Mouse (Mus musculus) CD4-positive, CD25-positive, alpha-beta regulatory T cell, adult 4 months (primary cell): Measurements from ENCODE around the gene Stk4. TPM values are rescaled to one million over a fixed set of nuclear protein-coding genes. Genes with fewer than 3 reads are reported as not detected.
"Not testable (repeated sequence)": the region's sequence is repeated elsewhere in the genome, so short reads cannot be mapped to it uniquely, and the experiment has no call there.

ENCODE experiments used
- ATAC-seq: one replicate; pipeline ENCODE4 v1.8.0; 2017
- polyA plus RNA-seq, 2 experiments: library from polyadenylated mRNA; unstranded; fragments of 100-300 nt; shearing (Covaris generic); gene quantifications; one replicate each; pipeline ENCODE4 v1.2.1; 2017

The Stk4 gene
- polyA plus RNA-seq = 100 to 1,000 TPM; 158 to 175 TPM

GRCm38 (mm10) chr2:164070142-164070764 lies at the start of gene Stk4:
TSS of gene Stk4 (plus strand) at chr2:164070322.
- ATAC-seq = peak; percentile 16

GRCm38 (mm10) chr2:164022104-164022503 lies 48.0 kb upstream of the Stk4 start:
- no peak for ATAC-seq

GRCm38 (mm10) chr2:164025150-164025549 lies 45.0 kb upstream of the Stk4 start, which contains the start of gene Pabpc1l:
TSS of gene Pabpc1l (plus strand) at chr2:164025450.
- no peak for ATAC-seq

GRCm38 (mm10) chr2:164031147-164031546 lies 39.0 kb upstream of the Stk4 start:
- no peak for ATAC-seq

GRCm38 (mm10) chr2:164032973-164033372 lies 37.1 kb upstream of the Stk4 start:
- ATAC-seq = no peak

- ATAC-seq = no peak
These were observed 33.6 kb upstream of the Stk4 start for GRCm38 (mm10) chr2:164036520-164037019.

GRCm38 (mm10) chr2:164038407-164039028 lies 31.6 kb upstream of the Stk4 start:
- ATAC-seq = no peak

GRCm38 (mm10) chr2:164040949-164041348 lies 29.2 kb upstream of the Stk4 start:
- no peak for ATAC-seq

- ATAC-seq = no peak
These were observed 28.6 kb upstream of the Stk4 start for GRCm38 (mm10) chr2:164041523-164041922.

GRCm38 (mm10) chr2:164047197-164047690 lies 22.9 kb upstream of the Stk4 start:
- peak; percentile 96 for ATAC-seq

GRCm38 (mm10) chr2:164053767-164054166 lies 16.4 kb upstream of the Stk4 start:
- ATAC-seq = no peak

- no peak for ATAC-seq
These were observed 15.5 kb upstream of the Stk4 start for GRCm38 (mm10) chr2:164054671-164055070.

- ATAC-seq = no peak
These were observed 10.4 kb upstream of the Stk4 start for GRCm38 (mm10) chr2:164059634-164060235.

- ATAC-seq = peak; percentile 50
These were observed 779 bp downstream of the Stk4 start, which contains the start of gene Tomm34 for GRCm38 (mm10) chr2:164070765-164071436. TSS of gene Tomm34 (minus strand) at chr2:164071169.

- not testable (repeated sequence) for ATAC-seq
These were observed 1.3 kb downstream of the Stk4 start for GRCm38 (mm10) chr2:164071437-164071820.

- ATAC-seq = no peak
These were observed 2.0 kb downstream of the Stk4 start for GRCm38 (mm10) chr2:164072109-164072508.

- ATAC-seq = no peak
These were observed 3.0 kb downstream of the Stk4 start for GRCm38 (mm10) chr2:164073120-164073519.

GRCm38 (mm10) chr2:164073918-164074578 lies 3.9 kb downstream of the Stk4 start:
- peak; percentile 76 for ATAC-seq

- peak; percentile 7 for ATAC-seq
These were observed 5.0 kb downstream of the Stk4 start for GRCm38 (mm10) chr2:164075088-164075487.

- no peak for ATAC-seq
These were observed 6.8 kb downstream of the Stk4 start for GRCm38 (mm10) chr2:164076874-164077425.

GRCm38 (mm10) chr2:164077875-164078274 lies 7.8 kb downstream of the Stk4 start:
- ATAC-seq = no peak

GRCm38 (mm10) chr2:164079488-164079887 lies 9.4 kb downstream of the Stk4 start:
- peak; percentile 69 for ATAC-seq
